Mouse (Mus musculus) heart, embryonic 12.5 days (tissue): ENCODE measurements around the gene Tmem259. TPM values are rescaled to one million over a fixed set of nuclear protein-coding genes. Genes with fewer than 3 reads are reported as not detected.

Experiments used
- ATAC-seq: fragments of 200-750 bp; cut with Nextera tagmentation; 2 replicates; pipeline ENCODE4 v1.8.0; 2017; ENCODE audit warnings: moderate TSS enrichment, moderate library complexity; ENCODE audit not compliant: insufficient number of reproducible peaks, low FRiP score
- H3K27ac ChIP-seq: fragments of 300-500 bp; sonication (generic); 2 replicates; pipeline ENCODE4 v1.5.1; 2016; ENCODE audit warnings: mild to moderate bottlenecking, moderate library complexity; ENCODE audit not compliant: poor library complexity, severe bottlenecking
- H3K27me3 ChIP-seq: fragments of 300-500 bp; sonication (generic); replicated peaks from 2 replicates; pipeline ENCODE4 v1.6.1; 2016; ENCODE audit warnings: mild to moderate bottlenecking, moderate library complexity
- H3K36me3 ChIP-seq: fragments of 300-500 bp; sonication (generic); 2 replicates; pipeline ENCODE4 v1.6.1; 2016; ENCODE audit warnings: mild to moderate bottlenecking, moderate library complexity
- H3K4me1 ChIP-seq: fragments of 300-500 bp; sonication (generic); replicated peaks from 2 replicates; pipeline ENCODE4 v1.6.1; 2016; ENCODE audit warnings: mild to moderate bottlenecking
- H3K4me2 ChIP-seq: fragments of 300-500 bp; sonication (generic); 2 replicates; pipeline ENCODE4 v1.6.1; 2016; ENCODE audit warnings: mild to moderate bottlenecking, moderate library complexity
- H3K4me3 ChIP-seq: fragments of 300-500 bp; sonication (generic); 2 replicates; pipeline ENCODE4 v1.5.1; 2016; ENCODE audit warnings: mild to moderate bottlenecking
- H3K9ac ChIP-seq: fragments of 300-500 bp; sonication (generic); 2 replicates; pipeline ENCODE4 v1.6.1; 2016; ENCODE audit warnings: mild to moderate bottlenecking, moderate library complexity
- H3K9me3 ChIP-seq: fragments of 300-500 bp; sonication (generic); replicated peaks from 2 replicates; pipeline ENCODE4 v1.6.1; 2016; ENCODE audit warnings: mild to moderate bottlenecking, moderate library complexity
- whole genome bisulfite sequencing: fragments of 180-500 bp; shearing (Covaris S2); methylation state at CpG from one replicate; pipeline ENCODE4 v1.1.7; 2016; 5-methylcytosine and 5-hydroxymethylcytosine counted together
- polyA plus RNA-seq: library from polyadenylated mRNA; unstranded; fragments of >200 nt; fragmentation: Nextera tagmentation; extraction: Ambion mirVana; gene quantifications from 2 replicates; pipeline ENCODE4 v1.2.1, GENCODE M21; 2016

Gene Tmem259
- polyA plus RNA-seq, 1 experiment from 2014 or later = 20.8 TPM

- 21% methylated on average over 7 of the region's 7 CpGs for WGBS
- Histone ChIP-seq H3K4me1 (peaks cover 40% of the 10 kb centered on the region), H3K4me2 (peak overlapping the region; percentile 48), H3K4me3 (peak overlapping the region; percentile 8; the same call in 1 of the 2 replicates), H3K9ac (peak overlapping the region; percentile 48), H3K9me3 (no peaks in the 10 kb centered on the region), H3K27me3 (no peaks in the 10 kb centered on the region), H3K36me3 (peaks cover 49% of the 10 kb centered on the region), H3K27ac (peak overlapping the region; percentile 73)
- ATAC-seq = peak; percentile 88
These were observed 37.3 kb downstream of the Tmem259 start for GRCm38 (mm10) chr10:79946752-79947322.

GRCm38 (mm10) chr10:79945507-79946234, 38.5 kb downstream of the Tmem259 start:
- Histone ChIP-seq H3K9ac (peak overlapping the region; percentile 48), H3K27me3 (no peaks in the 10 kb centered on the region), H3K27ac (peak overlapping the region; percentile 73), H3K4me2 (peak overlapping the region; percentile 48), H3K4me1 (peaks cover 47% of the 10 kb centered on the region), H3K9me3 (no peaks in the 10 kb centered on the region), H3K4me3 (no peak overlapping the region), H3K36me3 (peaks cover 39% of the 10 kb centered on the region)
- 35% methylated on average over 16 of the region's 16 CpGs for WGBS
- ATAC-seq = peak; percentile 20; the same call in 1 of the 2 replicates

DNA sequence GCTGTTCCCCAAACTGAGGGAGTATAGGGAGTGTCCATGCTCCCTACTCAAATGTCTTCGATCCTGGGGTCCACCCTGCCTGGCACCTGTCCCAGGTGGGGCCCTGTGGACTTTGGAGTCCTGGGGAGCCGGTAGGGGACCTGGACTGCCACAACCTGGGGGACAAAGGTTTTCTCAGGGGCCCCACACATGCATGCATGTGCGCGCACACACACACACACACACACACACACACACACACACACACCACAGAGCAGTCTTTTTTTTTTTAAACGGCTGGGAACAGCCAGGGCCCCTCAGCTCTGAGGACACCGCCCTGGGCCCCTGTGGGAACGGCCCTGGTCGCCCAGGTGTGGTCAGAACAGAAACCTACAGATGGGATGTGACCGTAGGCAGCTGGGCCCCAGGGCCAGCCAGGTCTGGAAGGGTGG, 40.6 kb downstream of the Tmem259 start:
- no peak overlapping the region for H3K27ac ChIP-seq
- H3K4me1 ChIP-seq = peaks cover 65% of the 10 kb centered on the region
- peaks cover 33% of the 10 kb centered on the region for H3K36me3 ChIP-seq
- no peak for ATAC-seq
- 89% methylated on average over 9 of the region's 9 CpGs for WGBS
- H3K9me3 ChIP-seq = no peaks in the 10 kb centered on the region
- peak overlapping the region; percentile 48; the same call in 1 of the 2 replicates for H3K4me2 ChIP-seq
- H3K9ac ChIP-seq = no peak overlapping the region
- no peak overlapping the region for H3K4me3 ChIP-seq
- no peaks in the 10 kb centered on the region for H3K27me3 ChIP-seq

GRCm38 (mm10) chr10:79942988-79943387, 41.1 kb downstream of the Tmem259 start:
- Histone ChIP-seq H3K27me3 (no peaks in the 10 kb centered on the region), H3K36me3 (peaks cover 36% of the 10 kb centered on the region), H3K4me2 (no peak overlapping the region), H3K4me1 (peaks cover 70% of the 10 kb centered on the region), H3K4me3 (no peak overlapping the region), H3K9me3 (no peaks in the 10 kb centered on the region), H3K9ac (0 out of 2 replicates have a peak overlapping the region, but pooled peaks have one; percentile 20), H3K27ac (no peak overlapping the region)
- ATAC-seq = no peak
- WGBS = 80% methylated on average over 1 of the region's 1 CpGs

- Histone ChIP-seq H3K4me1 (peaks cover 72% of the 10 kb centered on the region), H3K4me2 (peak overlapping the region; percentile 25), H3K36me3 (peaks cover 35% of the 10 kb centered on the region), H3K9ac (peak overlapping the region; percentile 24; the same call in 1 of the 2 replicates), H3K9me3 (no peaks in the 10 kb centered on the region), H3K27ac (peak overlapping the region; percentile 28; the same call in 1 of the 2 replicates), H3K27me3 (no peaks in the 10 kb centered on the region), H3K4me3 (no peak overlapping the region)
- WGBS = 47% methylated on average over 7 of the region's 7 CpGs
- ATAC-seq = no peak
These were observed 43.4 kb downstream of the Tmem259 start for GRCm38 (mm10) chr10:79940749-79941148.

GRCm38 (mm10) chr10:79937775-79938526, 46.2 kb downstream of the Tmem259 start:
- peak overlapping the region; percentile 34; the same call in 1 of the 2 replicates for H3K9ac ChIP-seq

DNA sequence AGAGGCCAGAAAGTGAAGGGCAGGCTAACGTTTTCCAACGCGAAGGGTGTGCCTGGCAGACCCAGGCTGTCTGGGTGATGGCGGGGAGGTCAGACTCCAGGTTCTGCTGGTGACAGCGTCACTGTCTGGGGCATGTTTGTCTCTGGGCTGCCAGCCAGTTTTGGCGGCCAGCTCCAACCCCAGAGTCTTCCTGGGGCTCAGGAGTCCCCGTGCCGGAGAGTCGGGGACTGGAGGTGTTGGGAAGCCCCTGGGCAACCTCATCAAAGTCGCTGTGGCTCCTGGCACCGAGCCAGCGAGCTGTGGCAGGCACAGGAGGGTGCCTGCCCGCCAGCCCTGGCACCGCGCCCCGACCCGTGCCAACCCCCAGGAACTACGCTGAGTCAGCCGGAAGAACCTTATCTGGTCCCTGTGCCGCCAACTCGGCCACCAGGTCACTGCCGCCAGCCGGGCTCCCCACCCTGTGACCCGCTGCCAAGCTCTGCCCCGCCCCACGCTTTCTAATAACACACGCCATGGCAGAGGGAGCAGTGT, 47.2 kb downstream of the Tmem259 start:
- peak overlapping the region; percentile 43 for H3K4me2 ChIP-seq
- H3K36me3 ChIP-seq = peaks cover 55% of the 10 kb centered on the region
- peak; percentile 58 for ATAC-seq
- WGBS = 49% methylated on average over 27 of the region's 27 CpGs
- peak overlapping the region; percentile 5; the same call in 1 of the 2 replicates for H3K4me3 ChIP-seq
- H3K27ac ChIP-seq = peak overlapping the region; percentile 73
- peaks cover 91% of the 10 kb centered on the region for H3K4me1 ChIP-seq
- H3K9me3 ChIP-seq = no peaks in the 10 kb centered on the region
- peak overlapping the region; percentile 13; the same call in 1 of the 2 replicates for H3K9ac ChIP-seq
- no peaks in the 10 kb centered on the region for H3K27me3 ChIP-seq

More at GRCm38 (mm10) chr10:79937775-79938526, 46.2 kb downstream of the Tmem259 start:
- Histone ChIP-seq H3K4me2 (no peak overlapping the region), H3K27ac (no peak overlapping the region), H3K4me1 (peaks cover 81% of the 10 kb centered on the region), H3K9me3 (no peaks in the 10 kb centered on the region), H3K4me3 (no peak overlapping the region), H3K36me3 (peaks cover 52% of the 10 kb centered on the region), H3K27me3 (no peaks in the 10 kb centered on the region)
- ATAC-seq = no peak
- WGBS = 84% methylated on average over 11 of the region's 11 CpGs

DNA sequence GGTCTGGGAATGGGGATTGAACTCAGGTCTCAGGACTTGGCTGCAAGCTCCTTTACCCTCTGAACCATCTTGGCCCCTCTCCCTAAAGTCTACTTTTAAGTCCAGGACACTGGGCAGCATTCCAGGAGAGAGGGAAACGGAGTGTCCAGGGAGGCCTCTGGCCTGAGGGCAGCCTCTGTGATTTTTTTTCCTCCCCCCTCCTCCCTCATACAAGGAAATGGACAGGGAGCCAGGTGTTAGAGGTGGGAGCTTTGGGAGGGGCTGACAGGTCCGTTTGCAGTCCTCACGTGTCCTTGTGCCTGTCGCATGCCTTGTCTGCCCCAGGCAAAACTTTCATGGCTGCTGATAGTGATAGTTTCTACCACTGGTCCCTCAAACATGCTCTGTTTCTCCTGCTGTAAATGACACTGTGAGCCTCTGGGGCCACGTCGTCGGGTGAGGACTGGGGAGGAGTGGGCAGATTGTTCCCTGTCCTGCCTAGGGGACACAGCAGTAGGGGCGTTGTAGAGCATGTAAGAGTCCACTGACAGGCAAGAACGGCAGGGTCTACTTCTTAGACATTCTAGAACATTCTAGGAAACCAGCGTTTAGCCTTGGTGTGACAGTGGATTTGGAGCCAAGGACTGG, 47.7 kb downstream of the Tmem259 start:
- Histone ChIP-seq H3K4me1 (peaks cover 97% of the 10 kb centered on the region), H3K27ac (peak overlapping the region; percentile 73), H3K27me3 (no peaks in the 10 kb centered on the region), H3K4me2 (peak overlapping the region; percentile 43), H3K36me3 (peaks cover 58% of the 10 kb centered on the region), H3K9me3 (no peaks in the 10 kb centered on the region), H3K4me3 (peak overlapping the region; percentile 5; the same call in 1 of the 2 replicates), H3K9ac (0 out of 2 replicates have a peak overlapping the region, but pooled peaks have one; percentile 13)
- no peak for ATAC-seq
- 47% methylated on average over 10 of the region's 10 CpGs for WGBS

- Histone ChIP-seq H3K4me3 (no peak overlapping the region), H3K27ac (0 out of 2 replicates have a peak overlapping the region, but pooled peaks have one; percentile 3), H3K9ac (no peak overlapping the region), H3K4me2 (no peak overlapping the region), H3K9me3 (no peaks in the 10 kb centered on the region), H3K4me1 (peaks cover 96% of the 10 kb centered on the region), H3K27me3 (no peaks in the 10 kb centered on the region), H3K36me3 (peaks cover 63% of the 10 kb centered on the region)
- 92% methylated on average over 16 of the region's 16 CpGs for WGBS
- no peak for ATAC-seq
These were observed 49.1 kb downstream of the Tmem259 start for GRCm38 (mm10) chr10:79934794-79935569.

DNA sequence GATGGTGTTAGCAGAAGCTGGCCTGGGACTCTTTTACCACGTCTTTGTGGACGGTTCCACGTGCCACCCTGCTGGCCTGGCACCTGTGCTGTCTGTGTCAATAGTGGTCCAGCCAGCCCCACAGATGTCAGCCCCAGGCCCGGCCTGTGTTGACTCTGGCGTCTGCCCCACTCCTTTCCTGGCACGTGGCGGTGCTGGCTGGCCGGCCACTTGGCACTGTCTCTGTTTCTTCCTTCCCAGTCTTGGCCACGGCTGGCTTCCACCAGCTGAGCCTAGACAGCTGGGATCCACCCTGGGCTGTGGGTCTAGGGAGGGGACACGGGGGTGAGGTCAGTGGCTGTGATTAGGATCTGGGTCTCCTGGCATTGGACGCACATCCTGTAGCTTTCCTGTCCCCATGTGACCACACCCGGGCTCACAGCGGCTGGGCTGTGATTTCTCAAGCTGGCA, 49.8 kb downstream of the Tmem259 start:
- H3K4me2 ChIP-seq = no peak overlapping the region

More for the DNA sequence above, 49.8 kb downstream of the Tmem259 start:
- Histone ChIP-seq H3K4me1 (peaks cover 96% of the 10 kb centered on the region), H3K9me3 (no peaks in the 10 kb centered on the region), H3K9ac (no peak overlapping the region), H3K36me3 (peaks cover 59% of the 10 kb centered on the region), H3K27me3 (no peaks in the 10 kb centered on the region), H3K27ac (0 out of 2 replicates have a peak overlapping the region, but pooled peaks have one; percentile 3), H3K4me3 (no peak overlapping the region)
- 58% methylated on average over 13 of the region's 13 CpGs for WGBS
- ATAC-seq = peak; percentile 51
